Mouse (Mus musculus) G1E-ER4 (cell line): ENCODE data around the gene Gm973. TPM values are rescaled to one million over a fixed set of nuclear protein-coding genes. Genes with fewer than 3 reads are reported as not detected.

Source experiments
- GATA1 ChIP-seq: IDR thresholded peaks from one replicate; pipeline ENCODE4 v1.8.0; 2012; ENCODE audit warnings: low read length, inconsistent platforms
- polyA plus RNA-seq: library from polyadenylated mRNA; stranded (reverse); fragments of >175 nt; gene quantifications from 2 replicates; pipeline ENCODE4 v1.2.3, GENCODE M21; 2012

The Gm973 gene
- polyA plus RNA-seq, 1 experiment: not detected

GRCm38 (mm10) chr1:59609896-59610295, 93.8 kb downstream of the Gm973 start:
- no peak for TF ChIP-seq GATA1

GRCm38 (mm10) chr1:59610929-59611328, 94.9 kb downstream of the Gm973 start:
- TF ChIP-seq GATA1: no peak

- TF ChIP-seq GATA1: no peak
Measured at GRCm38 (mm10) chr1:59613795-59614194, 97.7 kb downstream of the Gm973 start.

DNA sequence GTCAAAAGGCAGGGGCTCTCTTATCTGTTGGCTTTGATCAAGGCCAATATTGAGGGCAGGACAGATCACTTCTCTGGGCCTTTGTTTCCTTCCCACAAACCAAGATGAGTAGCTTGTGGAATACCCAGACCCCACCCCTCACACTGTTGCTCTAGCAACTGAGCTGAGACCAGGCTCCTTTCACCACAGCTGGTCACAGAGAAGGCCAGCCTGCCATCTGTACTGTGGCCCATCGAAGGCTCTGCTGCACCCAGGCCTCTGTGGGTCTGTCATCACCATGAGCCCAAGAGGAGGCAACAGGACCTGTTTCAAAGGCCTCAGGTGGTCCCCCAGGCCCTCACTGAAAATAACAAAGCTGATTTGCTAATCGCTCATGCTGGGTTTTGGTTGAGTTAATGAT, 99.0 kb downstream of the Gm973 start:
- TF ChIP-seq GATA1: no peak

DNA sequence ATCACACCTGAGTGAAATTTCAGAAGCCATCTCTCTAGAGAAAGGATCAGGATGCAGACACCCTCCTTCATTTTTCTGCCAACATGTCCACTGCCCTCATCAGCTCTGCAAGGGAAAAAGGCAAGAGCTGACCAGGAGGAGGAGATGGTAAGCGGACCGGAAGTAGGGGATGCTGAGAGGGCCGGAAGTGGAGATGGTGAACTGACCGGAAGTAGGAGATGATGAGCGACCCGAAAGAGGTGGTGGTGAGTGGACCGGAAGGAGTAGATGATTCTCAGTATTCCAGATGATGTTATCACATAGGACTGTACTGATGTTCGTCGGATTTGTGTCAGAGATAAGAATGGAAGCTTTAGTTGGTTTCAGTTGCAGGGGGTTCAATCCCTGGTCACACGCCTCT, 103.1 kb downstream of the Gm973 start:
- TF ChIP-seq GATA1: no peak

GRCm38 (mm10) chr1:59623325-59624017, 107.4 kb downstream of the Gm973 start:
- no peak for TF ChIP-seq GATA1

DNA sequence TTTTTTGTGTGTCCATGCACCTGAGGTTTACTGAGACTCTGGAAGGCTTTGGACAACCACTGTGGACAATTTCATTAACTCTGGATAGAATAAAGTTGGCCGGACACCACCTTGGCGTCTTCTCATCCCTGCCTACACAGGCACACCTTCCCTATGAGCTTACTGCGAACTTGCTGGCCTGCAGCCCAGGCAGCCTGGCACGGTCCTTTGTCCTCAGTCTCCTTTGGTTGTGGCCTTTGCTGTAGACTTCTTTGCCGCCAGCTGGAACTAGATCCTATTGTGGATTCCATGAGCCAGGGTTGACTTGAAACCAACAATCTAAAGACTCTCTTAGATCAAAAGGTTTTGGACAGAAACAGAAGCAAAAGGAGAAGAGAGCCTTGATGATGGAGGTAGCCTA, 109.3 kb downstream of the Gm973 start:
- TF ChIP-seq GATA1: no peak

DNA sequence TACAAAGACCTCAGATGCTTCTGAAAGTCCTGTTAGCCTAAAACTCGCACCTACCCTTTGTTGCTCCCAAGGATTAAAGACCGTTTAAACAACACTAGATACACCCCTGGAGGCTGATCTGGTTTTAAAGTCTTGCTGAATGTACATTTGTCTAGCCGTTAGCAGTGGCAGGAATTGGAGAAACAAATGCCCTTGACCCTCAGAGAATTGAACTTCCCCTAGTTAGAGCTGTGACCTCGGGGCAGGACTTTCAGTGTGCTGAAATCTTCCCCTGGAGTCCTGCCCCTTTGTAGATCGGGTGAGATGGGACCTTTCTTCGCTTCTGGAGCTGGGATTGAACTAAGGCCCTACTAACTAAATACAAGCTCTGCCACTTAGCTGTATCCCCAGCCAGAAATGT, 113.1 kb downstream of the Gm973 start:
- TF ChIP-seq GATA1: no peak

- no peak for TF ChIP-seq GATA1
Measured at GRCm38 (mm10) chr1:59631986-59632659, 116.1 kb downstream of the Gm973 start.

DNA sequence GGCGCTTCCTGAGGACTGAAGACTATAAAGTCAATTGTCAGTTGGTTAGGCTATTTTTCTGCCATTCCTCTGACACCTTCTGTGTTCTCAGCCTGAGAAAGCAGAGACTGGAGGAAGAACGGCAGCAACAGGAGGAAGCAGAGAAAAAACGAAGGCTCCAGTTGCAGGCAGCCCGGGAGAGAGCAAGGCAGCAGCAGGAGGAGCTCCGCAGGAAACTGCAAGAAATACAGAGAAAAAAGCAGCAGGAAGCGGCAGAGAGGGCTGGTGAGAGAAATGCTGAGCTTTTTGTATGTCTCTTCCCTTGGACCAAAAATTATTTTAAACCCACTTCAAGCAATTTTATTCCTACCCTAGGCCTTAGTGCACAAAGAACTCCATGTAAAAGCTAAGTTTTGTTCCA, 117.0 kb downstream of the Gm973 start:
- no peak for TF ChIP-seq GATA1

DNA sequence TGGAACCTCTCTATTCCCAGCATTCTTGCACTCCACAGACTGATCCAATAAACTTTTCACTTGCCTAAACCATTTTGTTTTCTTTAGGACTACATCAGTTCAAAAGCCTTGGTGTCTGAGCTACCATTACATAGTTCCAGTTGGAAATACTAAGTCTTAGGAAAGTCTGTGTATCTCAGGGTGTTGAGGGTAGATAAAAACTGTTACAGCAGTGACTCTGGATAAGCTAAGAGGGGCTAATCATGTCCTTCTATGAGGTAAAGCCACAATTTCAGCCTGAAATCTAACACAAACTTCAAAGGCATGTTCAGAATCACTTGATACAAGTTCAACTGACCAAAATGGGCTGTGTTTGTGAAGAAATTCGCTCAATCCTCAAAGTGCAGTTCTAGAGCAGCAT, 120.3 kb downstream of the Gm973 start:
- no peak for TF ChIP-seq GATA1

- no peak for TF ChIP-seq GATA1
Measured at GRCm38 (mm10) chr1:59638371-59638770, 122.3 kb downstream of the Gm973 start.

DNA sequence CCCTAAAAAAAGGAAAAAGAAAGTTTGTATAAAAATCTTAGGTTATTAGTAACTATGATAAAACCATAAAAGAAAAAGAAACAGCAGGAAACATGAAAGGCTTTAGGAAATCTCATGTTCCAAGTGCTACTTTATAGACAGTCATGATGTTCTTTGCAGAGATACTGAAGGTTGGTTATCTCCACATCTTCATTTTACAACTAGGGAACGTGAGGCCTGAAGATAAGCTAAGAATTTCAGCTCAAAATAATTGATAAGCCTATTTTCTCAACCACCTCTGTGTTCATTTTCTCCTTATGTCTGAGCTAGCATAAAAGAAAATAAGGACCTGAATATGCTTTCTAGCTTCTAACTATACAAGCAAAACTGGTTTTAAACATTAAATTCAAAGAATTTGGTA, 126.4 kb downstream of the Gm973 start:
- TF ChIP-seq GATA1: peak; percentile 75

GRCm38 (mm10) chr1:59651201-59651819, 135.2 kb downstream of the Gm973 start:
- TF ChIP-seq GATA1: no peak

DNA sequence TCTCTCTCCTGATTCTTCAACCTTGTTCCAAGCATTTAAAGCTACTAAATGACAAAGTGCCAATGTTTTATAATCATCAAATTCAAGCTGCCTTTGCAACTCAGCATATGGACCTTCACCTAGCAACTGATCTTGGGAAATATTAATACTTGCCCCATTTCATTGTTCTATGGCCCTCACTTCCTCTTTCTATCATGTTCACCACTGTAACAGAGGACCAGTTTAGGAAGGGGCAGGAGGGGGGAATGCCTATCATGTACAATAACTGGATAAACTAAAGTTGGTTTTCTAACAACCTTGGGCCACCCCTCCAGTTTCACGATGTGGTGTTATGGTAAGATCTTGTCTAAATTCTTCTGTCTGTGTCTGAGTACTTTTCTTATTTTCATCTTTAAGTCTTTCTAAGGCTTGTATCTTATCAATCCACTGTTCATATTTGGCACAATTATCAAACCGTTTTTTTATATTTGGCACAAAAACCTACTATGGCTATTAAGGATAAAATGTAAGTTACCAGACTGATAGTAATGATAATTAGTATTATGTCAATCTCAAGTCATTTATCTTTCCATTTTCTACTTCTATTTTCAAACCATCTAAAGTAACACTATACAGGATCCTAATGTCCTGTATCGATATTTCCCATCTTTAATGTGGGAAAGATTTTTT, 137.3 kb downstream of the Gm973 start:
- TF ChIP-seq GATA1: no peak
